Comparison of ENCODE assay signal across 30 mouse cellular contexts in genomic region chr8:13727469-13728094, GRCm38 (mm10). TPM values are rescaled to one million over a fixed set of nuclear protein-coding genes. Genes with fewer than 3 reads are reported as not detected.
DNase-seq lines count a peak whose midpoint lies in the region; TF ChIP-seq lines count a peak whose summit lies in the region.
"Had no signal": no experiment of that assay in that cellular context is flagged by ENCODE, and none has a peak within 500 bp of the region (broad histone marks: within the 10 kb centered on the region; RNA-seq: fewer than 3 reads in every experiment).

No protein-coding gene starts in this region.

- peak; percentile 16 for DNase-seq in adrenal gland, postnatal 14 days
- no peak for DNase-seq in adrenal gland, adult 8-10 months
- DNase-seq in NIH3T3 (ENCODE audit: low read depth): peak; percentile 19
- peak; percentile 61 for DNase-seq in gonadal fat pad, adult 2 months (ENCODE audit: low read depth)
- DNase-seq in right cerebral cortex, postnatal 10 days (ENCODE audit: low spot score in 2 of 2): no peak
- no peak for DNase-seq in yolk sac, embryonic 10.5 days (ENCODE audit: low spot score)
- no peak for DNase-seq in cerebellum, adult 18-20 months
- DNase-seq: cerebellum, adult 11-12 months; cerebellum, postnatal 14 days; gastrocnemius, adult 2 months; gastrocnemius, postnatal 36 days; heart, postnatal 14 days; kidney, adult 2 months; kidney, postnatal 36 days; liver, postnatal 0 days; lung, postnatal 4 days; retina, postnatal 1 day; right cerebral cortex, postnatal 25 days; thymus, postnatal 14 days had no signal

- no peaks in the 10 kb centered on the region for H3K79me2 ChIP-seq in C2C12 (ENCODE audit: control insufficient read depth, insufficient read depth)

- no peak overlapping the region for H3K4me3 ChIP-seq in C2C12 (ENCODE audit: insufficient read depth, poor library complexity, severe bottlenecking)
- H3K4me3 ChIP-seq: gastrocnemius, adult 2 months; intestine, embryonic 15.5 days; layer of hippocampus, adult 2 months; liver, embryonic 12.5 days; megakaryocyte, embryonic 14.5 days; midbrain, embryonic 12.5 days; neural tube, embryonic 15.5 days; stomach, embryonic 15.5 days had no signal

- H3K79me3 ChIP-seq in C2C12 (ENCODE audit: low read depth): no peaks in the 10 kb centered on the region

- no peaks in the 10 kb centered on the region for H3K27me3 ChIP-seq in C2C12 (ENCODE audit: control insufficient read depth, insufficient read depth, insufficient read length)
- H3K27me3 ChIP-seq: intestine, embryonic 15.5 days; liver, embryonic 12.5 days; megakaryocyte, embryonic 14.5 days; midbrain, embryonic 12.5 days; neural tube, embryonic 15.5 days; stomach, embryonic 15.5 days had no signal

- H3ac ChIP-seq in C2C12 (ENCODE audit: control insufficient read depth, insufficient read length, low read depth): no peak overlapping the region

- TF ChIP-seq CTCF in C2C12 (IDR thresholded peaks at IDR 0.05; ENCODE audit: control insufficient read depth, insufficient read depth, insufficient read length): no peak

- H3K36me3 ChIP-seq in C2C12 (ENCODE audit: control insufficient read depth, insufficient read depth): no peaks in the 10 kb centered on the region
- H3K36me3 ChIP-seq: intestine, embryonic 15.5 days; liver, embryonic 12.5 days; midbrain, embryonic 12.5 days; neural tube, embryonic 15.5 days; stomach, embryonic 15.5 days had no signal

TF ChIP-seq in C2C12, 6 proteins besides CTCF, POLR2A, EP300 and RAD21:
- TF ChIP-seq FOSL1 (IDR thresholded peaks at IDR 0.05; ENCODE audit: insufficient read depth, low read length, poor library complexity, severe bottlenecking) (no peak), MAX (IDR thresholded peaks at IDR 0.05) (peak; percentile 89), USF1 (IDR thresholded peaks at IDR 0.05; ENCODE audit: low read depth) (peak; percentile 44), MYOD1 (IDR thresholded peaks at IDR 0.05; ENCODE audit: control insufficient read depth, insufficient read length, low read depth) (no peak), MYOG (IDR thresholded peaks at IDR 0.05; ENCODE audit: control insufficient read depth, extremely low read depth, insufficient read length) (no peak), CEBPB (IDR thresholded peaks at IDR 0.05; ENCODE audit: low read depth) (peak; percentile 91)

RNA-seq across cellular contexts. Expression of gene Cfap97d2, which starts 21.9 kb away (rescaled TPM):
- not detected in 2 replicates for total RNA-seq in adrenal gland, postnatal 14 days (2021)
- total RNA-seq in adrenal gland, adult 8-10 months (2022): under 1 TPM in 3 of 4 experiments, not detected in 1; 0.37 to 0.67 (median 0.45) TPM
- polyA plus RNA-seq in C2C12 (2012; fragmentation: generic; extraction: Trizol): not detected
- polyA plus RNA-seq in gonadal fat pad, adult 2 months (2012; rRNA removed): 0.26 and 0.37 TPM in 2 replicates
- total RNA-seq: gastrocnemius, adult 2 months; gastrocnemius, postnatal 36 days; heart, postnatal 14 days had no signal
- polyA plus RNA-seq: CD4-positive, CD25-positive, alpha-beta regulatory T cell, adult 4 months; heart, embryonic 14.5 days; kidney, adult 2 months; kidney, embryonic 16.5 days; liver, embryonic 12.5 days; liver, postnatal 0 days; stomach, embryonic 15.5 days had no signal

RNA-seq across cellular contexts. Expression of gene Cdc16, which starts 29.9 kb away (rescaled TPM):
- total RNA-seq in adrenal gland, postnatal 14 days (2021): 50.5 and 55.1 TPM in 2 replicates
- 10 to 100 TPM; 57.9 to 64.6 (median 61.9) TPM for total RNA-seq in adrenal gland, adult 8-10 months (2022)
- 64.0 TPM for polyA plus RNA-seq in C2C12 (2012; fragmentation: generic; extraction: Trizol)
- 41.7 and 43.7 TPM in 2 replicates for polyA plus RNA-seq in gonadal fat pad, adult 2 months (2012; rRNA removed)

RNA-seq across cellular contexts. Expression of gene Rasa3, which starts 50.2 kb away (rescaled TPM):
- 29.4 and 39.3 TPM in 2 replicates for total RNA-seq in adrenal gland, postnatal 14 days (2021)
- 10 to 100 TPM; 27.8 to 46.6 (median 33.1) TPM for total RNA-seq in adrenal gland, adult 8-10 months (2022)
- polyA plus RNA-seq in C2C12 (2012; fragmentation: generic; extraction: Trizol): 67.0 TPM
- polyA plus RNA-seq in gonadal fat pad, adult 2 months (2012; rRNA removed): 31.1 and 39.4 TPM in 2 replicates

RNA-seq across cellular contexts. Expression of gene Upf3a, which starts 57.8 kb away (rescaled TPM):
- total RNA-seq in adrenal gland, postnatal 14 days (2021): 30.0 and 37.5 TPM in 2 replicates
- total RNA-seq in adrenal gland, adult 8-10 months (2022): 10 to 100 TPM; 24.9 to 36.0 (median 32.3) TPM
- 28.0 TPM for polyA plus RNA-seq in C2C12 (2012; fragmentation: generic; extraction: Trizol)
- 8.7 and 9.9 TPM in 2 replicates for polyA plus RNA-seq in gonadal fat pad, adult 2 months (2012; rRNA removed)

Comparison
In these comparisons a context has a peak if more than half of its experiments do, and no peak if none do; other contexts are left out.
1. DNase-seq: peak in adrenal gland, postnatal 14 days (single experiment), NIH3T3 (single experiment) and gonadal fat pad, adult 2 months (single experiment); none in adrenal gland, adult 8-10 months (single experiment), right cerebral cortex, postnatal 10 days (0 of 2), yolk sac, embryonic 10.5 days (single experiment) and cerebellum, adult 18-20 months (0 of 2).